Mouse (Mus musculus) kidney, adult 2 months (tissue): ENCODE data around the gene Dnah2.

Experiments used
- CTCF ChIP-seq: fragments of 200-500 bp; conservative IDR thresholded peaks from 2 replicates; pipeline ENCODE4 v1.5.1; 2011; ENCODE audit warnings: low read depth, mild to moderate bottlenecking, control low read depth, low read length, moderate library complexity, mixed read lengths; ENCODE audit not compliant: insufficient read depth, insufficient read length
- POLR2A ChIP-seq: fragments of 200-500 bp; IDR thresholded peaks from one replicate; pipeline ENCODE4 v1.6.1; 2011; ENCODE audit warnings: low read depth, low read length, control low read depth

- TF ChIP-seq POLR2A (no peak), CTCF (no peak)
Measured at GRCm38 (mm10) chr11:69582230-69582805, 33.4 kb upstream of the Dnah2 start.
